20 mouse cellular contexts compared by ENCODE assay signal in the genomic region with DNA sequence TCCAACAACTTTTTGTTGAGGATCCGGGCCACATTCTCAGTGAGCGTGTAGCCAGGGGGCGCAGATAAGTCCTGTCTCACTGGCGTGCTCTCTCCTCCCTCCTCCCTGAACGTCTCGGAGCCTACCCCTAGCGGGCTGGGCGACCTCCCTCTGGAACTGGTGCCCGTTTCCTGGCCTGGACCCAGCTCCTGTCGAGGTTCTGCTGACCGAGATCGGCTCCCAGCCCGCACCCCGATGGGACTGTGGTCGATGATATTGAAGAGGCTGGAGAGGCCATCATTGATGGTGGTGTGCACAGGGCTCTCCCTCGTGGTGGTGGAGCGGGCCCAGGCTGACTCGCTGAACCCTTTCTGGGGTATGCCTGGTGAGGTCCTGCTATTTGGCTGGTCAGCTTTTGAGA.
DNase-seq lines count a peak whose midpoint lies in the region; TF ChIP-seq lines count a peak whose summit lies in the region.
"Had no signal": no experiment of that assay in that cellular context is flagged by ENCODE, and none has a peak within 500 bp of the region (broad histone marks: within the 10 kb centered on the region; RNA-seq: fewer than 3 reads in every experiment).

No protein-coding gene starts in this region.

- peaks cover 92% of the 10 kb centered on the region for H3K4me1 ChIP-seq in E14TG2a.4 (replicated peaks; ENCODE audit: low read depth, low read length)
- H3K4me1 ChIP-seq: embryonic facial prominence, embryonic 12.5 days; forebrain, embryonic 13.5 days had no signal

- peaks cover 97% of the 10 kb centered on the region for H3K36me3 ChIP-seq in E14TG2a.4 (ENCODE audit: insufficient read depth, low read length)
- H3K36me3 ChIP-seq: G1E had no signal

- H3K9me3 ChIP-seq in E14TG2a.4 (ENCODE audit: low read length) = no peaks in the 10 kb centered on the region
- H3K9me3 ChIP-seq: embryonic facial prominence, embryonic 10.5 days; embryonic facial prominence, embryonic 12.5 days; forebrain, embryonic 13.5 days; forebrain, embryonic 15.5 days had no signal

- H3K27me3 ChIP-seq in E14TG2a.4 (ENCODE audit: insufficient read depth, low read length) = no peaks in the 10 kb centered on the region
- H3K27me3 ChIP-seq: CH12.LX; embryonic facial prominence, embryonic 12.5 days; forebrain, embryonic 13.5 days; forebrain, embryonic 15.5 days; Patski had no signal

- peak; percentile 55 for DNase-seq in cerebellum, adult 11-12 months
- no peak for DNase-seq in cerebellum, adult 9-11 months
- peak; percentile 52 to 57 for DNase-seq in cerebellum, postnatal 10 days
- no peak for DNase-seq in cerebellum, postnatal 4 days (ENCODE audit: low spot score in 2 of 2)
- DNase-seq in cerebellum, postnatal 25 days = peak; percentile 46 to 60
- no peak for DNase-seq in cerebellum, adult 11 months
- DNase-seq in layer of hippocampus, adult 11-12 months (ENCODE audit: low spot score) = no peak
- DNase-seq: adrenal gland, adult 8-10 months; adrenal gland, postnatal 14 days; adrenal gland, postnatal 36 days; B cell, adult 2 months; forebrain, postnatal 0 days had no signal

- no peak for TF ChIP-seq CTCF in E14TG2a.4 (conservative IDR thresholded peaks at IDR 0.05; ENCODE audit: low read length)

- peak overlapping the region; percentile 57 for H3K4me3 ChIP-seq in E14TG2a.4 (replicated peaks; ENCODE audit: low read length)
- H3K4me3 ChIP-seq: embryonic facial prominence, embryonic 10.5 days; embryonic facial prominence, embryonic 12.5 days; forebrain, embryonic 13.5 days; forebrain, embryonic 15.5 days had no signal

Comparison
In these comparisons a context has a peak if more than half of its experiments do, and no peak if none do; other contexts are left out.
1. DNase-seq: peak in cerebellum, adult 11-12 months (single experiment), cerebellum, postnatal 10 days (2 of 2) and cerebellum, postnatal 25 days (2 of 2); none in cerebellum, adult 9-11 months (single experiment), cerebellum, postnatal 4 days (0 of 2), cerebellum, adult 11 months (single experiment) and layer of hippocampus, adult 11-12 months (single experiment).